ENCODE assay signal across 17 mouse cellular contexts in genomic region chr2:25083697-25084096, GRCm38 (mm10). TPM values are rescaled to one million over a fixed set of nuclear protein-coding genes. Genes with fewer than 3 reads are reported as not detected.
"Had no signal": no experiment of that assay in that cellular context is flagged by ENCODE, and none has a peak within 500 bp of the region (broad histone marks: within the 10 kb centered on the region; RNA-seq: fewer than 3 reads in every experiment).

No protein-coding gene starts in this region.

- H3K9me3 ChIP-seq: liver, embryonic 13.5 days had no signal

- DNase-seq: kidney, adult 2 months; kidney, postnatal 25 days; layer of hippocampus, adult 9-11 months; liver, embryonic 13.5 days; lung, embryonic 14.5 days; lung, postnatal 10 days; lung, postnatal 4 days; midbrain, embryonic 14.5 days; thymus, postnatal 36 days had no signal

- H3K27ac ChIP-seq: kidney, postnatal 0 days; layer of hippocampus, adult 2 months; liver, embryonic 13.5 days had no signal

- ATAC-seq: inflammation-experienced regulatory T-cells, adult 6 months had no signal

- H3K36me3 ChIP-seq: liver, embryonic 13.5 days had no signal

- H3K4me3 ChIP-seq: layer of hippocampus, adult 2 months; liver, embryonic 13.5 days had no signal

- H3K4me2 ChIP-seq: liver, embryonic 13.5 days; lung, embryonic 14.5 days; midbrain, embryonic 11.5 days had no signal

- H3K9ac ChIP-seq: liver, embryonic 13.5 days; lung, embryonic 14.5 days had no signal

RNA-seq across cellular contexts. Expression of gene Entpd8, which starts 3.6 kb away (rescaled TPM):
- polyA plus RNA-seq: limb, embryonic 11.5 days; lung, embryonic 14.5 days; midbrain, embryonic 11.5 days; midbrain, embryonic 14.5 days; midbrain, postnatal 0 days; neural tube, embryonic 11.5 days had no signal

RNA-seq across cellular contexts. Expression of gene Noxa1, which starts 11.3 kb away (rescaled TPM):
- polyA plus RNA-seq: kidney, adult 2 months; midbrain, embryonic 11.5 days; midbrain, embryonic 14.5 days; midbrain, postnatal 0 days; neural tube, embryonic 14.5 days had no signal
